8 mouse cellular contexts compared by ENCODE assay signal in the genomic region with DNA sequence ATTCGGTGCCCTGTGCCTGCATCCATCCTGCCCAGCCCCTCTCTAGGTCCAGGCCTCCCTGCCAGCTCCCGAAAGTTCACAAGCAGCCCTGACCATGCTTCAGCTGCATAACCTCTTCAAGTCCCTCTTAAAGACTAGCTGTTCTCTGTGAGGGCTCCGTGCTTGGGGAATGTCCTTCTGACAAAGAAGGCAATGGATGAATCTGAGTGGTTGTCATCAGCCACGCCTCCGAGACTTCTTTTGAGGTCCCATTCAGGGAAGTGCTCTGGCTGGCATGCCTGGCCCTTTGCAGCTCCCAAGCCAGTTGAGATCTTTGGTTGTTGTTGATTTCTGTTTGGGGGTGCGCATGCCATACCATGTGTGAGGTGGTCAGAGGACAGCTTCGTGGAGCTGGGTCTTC.
A peak's percentile ranks its signal among the peaks of the same experiment; 100 is the strongest.
DNase-seq lines count a peak whose midpoint lies in the region; ATAC-seq and TF ChIP-seq lines count a peak whose summit lies in the region.

No protein-coding gene starts in this region.

- peak overlapping the region; percentile 97 for H3K27ac ChIP-seq in lung, embryonic 16.5 days (ENCODE audit: low read length)
- H3K27ac ChIP-seq in forebrain, postnatal 0 days (ENCODE audit: low read depth, low read length), result peak overlapping the region; percentile 66
- H3K27ac ChIP-seq in stomach, embryonic 14.5 days (ENCODE audit: low read length), result peak overlapping the region; percentile 96

- WGBS in lung, embryonic 16.5 days, result 49% methylated on average over 7 of the region's 7 CpGs
- WGBS in forebrain, postnatal 0 days, result 64% methylated on average over 7 of the region's 7 CpGs
- 65% methylated on average over 7 of the region's 7 CpGs for WGBS in stomach, embryonic 14.5 days

- peak; percentile 10; the same call in 1 of the 2 replicates for ATAC-seq in lung, embryonic 16.5 days (ENCODE audit: low read depth)
- no peak for ATAC-seq in forebrain, postnatal 0 days
- no peak for ATAC-seq in stomach, embryonic 14.5 days (ENCODE audit: insufficient number of reproducible peaks, insufficient read depth, low FRiP score, low read depth)

- H3K9me3 ChIP-seq in lung, embryonic 16.5 days (ENCODE audit: control insufficient read depth, low read length), result no peaks in the 10 kb centered on the region
- no peaks in the 10 kb centered on the region for H3K9me3 ChIP-seq in forebrain, postnatal 0 days (ENCODE audit: low read length)
- H3K9me3 ChIP-seq in stomach, embryonic 14.5 days (ENCODE audit: control insufficient read depth, low read depth, low read length), result no peaks in the 10 kb centered on the region

- no peak overlapping the region for H3K4me2 ChIP-seq in lung, embryonic 16.5 days (ENCODE audit: low read depth, low read length)
- H3K4me2 ChIP-seq in forebrain, postnatal 0 days (ENCODE audit: low read depth), result no peak overlapping the region
- H3K4me2 ChIP-seq in stomach, embryonic 14.5 days (replicated peaks; ENCODE audit: low read depth, low read length), result no peak overlapping the region

- H3K4me1 ChIP-seq in lung, embryonic 16.5 days (replicated peaks; ENCODE audit: control insufficient read depth, insufficient read depth, low read length), result peaks cover 48% of the 10 kb centered on the region
- H3K4me1 ChIP-seq in forebrain, postnatal 0 days (ENCODE audit: insufficient read depth), result peaks cover 8% of the 10 kb centered on the region
- peaks cover 64% of the 10 kb centered on the region for H3K4me1 ChIP-seq in stomach, embryonic 14.5 days (ENCODE audit: control insufficient read depth, insufficient read depth, low read length)

- H3K36me3 ChIP-seq in lung, embryonic 16.5 days (ENCODE audit: control insufficient read depth, insufficient read depth, low read length), result no peaks in the 10 kb centered on the region
- no peaks in the 10 kb centered on the region for H3K36me3 ChIP-seq in forebrain, postnatal 0 days (ENCODE audit: insufficient read depth)
- H3K36me3 ChIP-seq in stomach, embryonic 14.5 days (ENCODE audit: control insufficient read depth, insufficient read depth, low read length), result no peaks in the 10 kb centered on the region

- intact Hi-C loops in left cerebral cortex, postnatal 10 days (cut with DNase I), result no loop called here
- intact Hi-C loops in left cerebral cortex, postnatal 4 days (cut with DNase I), result no loop called here

- H3K4me3 ChIP-seq in lung, embryonic 16.5 days (ENCODE audit: low read length), result no peak overlapping the region
- H3K4me3 ChIP-seq in forebrain, postnatal 0 days (ENCODE audit: low read depth, low read length), result no peak overlapping the region
- H3K4me3 ChIP-seq in stomach, embryonic 14.5 days (ENCODE audit: low read depth, low read length), result no peak overlapping the region

- no peaks in the 10 kb centered on the region for H3K27me3 ChIP-seq in lung, embryonic 16.5 days (ENCODE audit: control insufficient read depth, insufficient read depth, low read depth, low read length)
- no peaks in the 10 kb centered on the region for H3K27me3 ChIP-seq in forebrain, postnatal 0 days (ENCODE audit: insufficient read depth, low read length)
- H3K27me3 ChIP-seq in stomach, embryonic 14.5 days (ENCODE audit: control insufficient read depth, insufficient read depth, low read length), result no peaks in the 10 kb centered on the region

- peak overlapping the region; percentile 59 for H3K9ac ChIP-seq in lung, embryonic 16.5 days (ENCODE audit: low read length)
- no peak overlapping the region for H3K9ac ChIP-seq in forebrain, postnatal 0 days
- no peak overlapping the region for H3K9ac ChIP-seq in stomach, embryonic 14.5 days (replicated peaks; ENCODE audit: low read depth, low read length)

- no peak for DNase-seq in lung, postnatal 25 days (ENCODE audit: low spot score)
- DNase-seq in forebrain, postnatal 0 days, result no peak
- DNase-seq in kidney, postnatal 4 days, result peak; percentile 43 to 59
- DNase-seq in left cerebral cortex, postnatal 10 days (ENCODE audit: extremely low spot score in 1 of 2, low spot score in 2 of 2), result no peak
- DNase-seq in adrenal gland, postnatal 14 days, result no peak
- DNase-seq in left cerebral cortex, postnatal 4 days, result no peak

- TF ChIP-seq CTCF in forebrain, postnatal 0 days (IDR thresholded peaks at IDR 0.05; ENCODE audit: low read depth), result no peak

Comparison
In these comparisons a context has a peak if more than half of its experiments do, and no peak if none do; other contexts are left out.
1. DNase-seq: peak in kidney, postnatal 4 days (2 of 2); none in lung, postnatal 25 days (single experiment), forebrain, postnatal 0 days (single experiment), left cerebral cortex, postnatal 10 days (0 of 2), adrenal gland, postnatal 14 days (single experiment) and left cerebral cortex, postnatal 4 days (single experiment).
2. Peak in every context shown above with its lines, with median percentiles within 50 percentile points of each other: H3K27ac ChIP-seq.